Mouse (Mus musculus) CD4-positive naive resting alpha-beta T cell, adult 76 days (primary cell): ENCODE data around the gene Zswim3. TPM values are rescaled to one million over a fixed set of nuclear protein-coding genes. Genes with fewer than 3 reads are reported as not detected.

ENCODE experiments used
- total RNA-seq: library from RNA; stranded (reverse); gene quantifications from one replicate; pipeline ENCODE4 v1.2.4, GENCODE M21; 2023

Zswim3 gene
- total RNA-seq: 2.2 TPM

DNA sequence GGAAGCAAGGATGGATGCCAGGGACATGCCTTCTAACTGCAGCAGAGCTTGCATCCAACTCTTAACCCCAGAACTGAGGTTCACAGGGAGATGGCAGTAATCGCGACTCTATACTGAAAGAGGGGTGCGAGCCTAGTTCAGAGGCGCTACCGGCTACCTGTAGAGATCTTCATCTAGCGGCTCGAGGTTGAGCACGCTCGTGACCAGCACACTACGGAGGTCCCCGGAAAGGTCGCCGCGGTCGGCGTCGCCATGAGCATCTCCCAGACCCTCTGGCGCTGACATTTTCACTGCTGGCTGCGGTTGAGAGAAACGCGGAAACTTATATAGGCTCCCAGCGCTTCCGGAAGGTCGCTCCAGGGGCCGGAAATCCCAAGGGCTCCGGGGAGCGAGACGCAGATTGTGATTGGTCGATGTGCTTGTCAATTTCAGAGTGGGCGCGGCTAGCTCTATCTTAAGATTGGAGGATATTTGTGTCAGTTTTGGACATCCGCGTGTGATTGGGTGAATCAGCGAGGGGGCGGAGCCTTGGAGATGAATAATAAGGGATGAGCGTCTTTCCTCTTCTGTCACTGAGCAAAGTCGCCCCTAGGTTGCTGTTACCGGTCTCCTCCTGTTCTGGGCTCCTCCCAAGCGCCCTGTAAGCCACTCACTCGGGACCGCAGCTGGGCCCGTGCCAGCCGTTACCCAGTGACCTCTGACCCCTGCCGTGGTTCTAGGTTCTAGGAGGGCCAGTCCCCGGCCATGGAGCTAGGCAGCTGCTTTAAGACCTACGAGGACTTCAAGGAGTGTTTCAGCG lies at the start of gene Zswim3, which contains the start of gene Acot8:
Gene Zswim3 (plus strand): TSS at position 566 of the 799 bp plus-strand sequence.
Gene Acot8 (minus strand): TSS at position 350 of the 799 bp plus-strand sequence.

DNA sequence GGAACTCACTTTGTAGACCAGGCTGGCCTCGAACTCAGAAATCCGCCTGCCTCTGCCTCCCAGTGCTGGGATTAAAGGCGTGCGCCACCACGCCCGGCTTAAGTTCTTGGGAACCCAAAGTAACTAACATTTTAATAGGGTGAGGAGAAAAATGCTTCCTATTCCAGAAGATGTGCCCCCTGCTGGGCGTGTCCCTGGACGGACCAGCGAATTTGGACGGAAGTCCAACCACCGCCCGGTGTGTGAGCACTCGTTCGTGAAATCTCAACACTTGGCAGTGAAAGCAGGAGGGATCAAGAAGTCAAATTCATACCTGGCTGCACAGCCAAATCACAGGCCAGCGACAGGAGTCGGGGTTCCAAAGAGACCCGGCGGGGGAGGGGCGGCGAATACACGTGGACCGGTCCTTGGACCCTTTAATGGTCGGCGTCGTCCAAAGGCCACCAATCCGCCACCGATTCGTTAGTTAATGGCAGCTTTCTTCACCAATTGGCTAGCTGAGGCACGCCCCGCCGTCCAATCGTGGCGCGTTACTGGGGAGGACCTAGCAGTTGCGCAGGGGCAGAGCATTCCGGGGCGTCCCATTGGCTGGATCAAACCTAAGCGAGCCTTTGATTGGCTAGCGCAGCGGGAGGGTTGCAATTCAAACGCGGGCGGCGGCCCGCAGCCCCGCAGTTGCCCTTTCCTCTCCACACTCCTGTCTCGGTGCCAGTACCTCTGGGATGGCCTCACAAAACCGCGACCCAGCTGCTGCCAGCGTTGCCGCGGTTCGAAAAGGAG lies 35.5 kb upstream of the Zswim3 start, which contains the start of gene Ube2c:
Gene Ube2c (plus strand): TSS at position 641 of the 780 bp plus-strand sequence.

GRCm38 (mm10) chr2:164779481-164780086 lies 25.3 kb upstream of the Zswim3 start, which contains the start of gene Tnnc2:
Tnnc2 (minus strand) TSS chr2:164779967.

DNA sequence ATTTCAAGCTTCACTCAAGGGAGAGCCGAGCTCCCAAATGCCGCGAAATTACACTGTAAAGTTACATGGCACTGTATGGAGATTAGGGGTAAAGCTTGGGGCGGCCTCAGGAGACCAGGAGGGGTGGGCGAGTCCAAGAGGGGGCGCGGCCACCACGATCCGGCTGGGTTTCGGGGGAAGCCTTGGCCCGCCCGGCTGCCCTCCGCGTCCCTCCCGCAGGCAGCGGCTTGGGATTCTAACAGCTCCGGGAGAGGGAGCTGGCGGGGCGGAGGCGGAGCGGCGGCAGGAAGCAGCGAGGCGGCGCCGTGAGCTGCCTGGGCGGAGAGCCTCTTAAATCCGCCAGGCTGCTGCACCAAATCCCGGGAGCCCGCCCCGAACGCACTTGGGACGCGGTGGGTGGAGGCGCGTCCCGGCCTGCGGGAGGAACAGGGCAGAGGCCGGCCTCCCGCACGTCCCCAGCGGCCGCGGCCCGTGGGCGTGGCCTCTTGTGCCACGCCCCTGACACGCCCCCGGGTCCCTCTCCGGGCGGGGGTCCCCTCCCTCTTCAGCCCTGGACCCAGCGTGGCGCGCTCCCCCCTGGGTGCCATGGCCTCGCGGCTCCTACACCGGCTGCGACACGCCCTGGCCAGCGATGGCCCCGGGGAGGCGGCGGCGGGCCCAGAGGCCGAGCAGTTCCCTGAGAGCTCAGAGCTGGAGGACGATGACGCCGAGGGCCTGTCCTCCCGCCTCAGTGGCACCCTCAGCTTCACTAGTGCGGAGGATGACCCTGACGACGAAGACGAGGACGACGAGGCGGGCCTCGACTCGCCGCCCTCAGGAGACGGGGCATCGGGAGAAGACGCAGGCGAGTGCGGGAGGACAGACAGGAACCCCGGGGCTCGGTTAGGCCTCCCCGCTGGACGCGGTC lies 19.2 kb upstream of the Zswim3 start, which contains the start of gene Snx21:
Gene Snx21 (plus strand): TSS at position 343 of the 907 bp plus-strand sequence.

GRCm38 (mm10) chr2:164822636-164823165 lies 17.8 kb downstream of the Zswim3 start, which contains the start of gene Zswim1:
Zswim1 (plus strand) TSS chr2:164822686.

GRCm38 (mm10) chr2:164828437-164828836 lies 23.5 kb downstream of the Zswim3 start, which contains the start of gene Spata25:
Spata25 (minus strand) TSS chr2:164828537.

GRCm38 (mm10) chr2:164832748-164833301 lies 27.9 kb downstream of the Zswim3 start, which contains the start of gene Ctsa:
Ctsa (plus strand) TSS chr2:164832873.

GRCm38 (mm10) chr2:164833314-164833959 lies 28.5 kb downstream of the Zswim3 start, which contains the start of gene Neurl2:
Neurl2 (minus strand) TSS chr2:164833456.

GRCm38 (mm10) chr2:164857101-164857821 lies 52.4 kb downstream of the Zswim3 start, which contains the start of gene Pltp:
Pltp (minus strand) TSS chr2:164857711.

Other genes with a start within 250 kb of the Zswim3 start
- not detected for gene Wfdc2, start 242.7 kb upstream of the Zswim3 start, total RNA-seq
- gene Spint3, start 231.6 kb upstream of the Zswim3 start, total RNA-seq: not detected
- not detected for gene Wfdc6a, start 219.7 kb upstream of the Zswim3 start, total RNA-seq
- not detected for gene Eppin, start 211.5 kb upstream of the Zswim3 start, total RNA-seq
- not detected for gene Wfdc6b, start 191.6 kb upstream of the Zswim3 start, total RNA-seq
- not detected for gene Wfdc8, start 191.5 kb upstream of the Zswim3 start, total RNA-seq
- not detected for gene Wfdc16, start 166.3 kb upstream of the Zswim3 start, total RNA-seq
- gene Wfdc10, start 149.1 kb upstream of the Zswim3 start, total RNA-seq: not detected
- gene Wfdc9, start 148.5 kb upstream of the Zswim3 start, total RNA-seq: not detected
- not detected for gene Wfdc11, start 131.0 kb upstream of the Zswim3 start, total RNA-seq
- not detected for gene Wfdc13, start 120.0 kb upstream of the Zswim3 start, total RNA-seq
- gene Spint4, start 106.6 kb upstream of the Zswim3 start, total RNA-seq: not detected
- gene Spint5, start 89.8 kb upstream of the Zswim3 start, total RNA-seq: not detected
- gene Wfdc3, start 59.2 kb upstream of the Zswim3 start, total RNA-seq: not detected
- 49.4 TPM for gene Dnttip1, start 59.1 kb upstream of the Zswim3 start, total RNA-seq
- 2.8 TPM for gene Ube2c, start 35.2 kb upstream of the Zswim3 start, total RNA-seq
- gene Tnnc2, start 25.1 kb upstream of the Zswim3 start, total RNA-seq: 1.2 TPM
- gene Snx21, start 19.3 kb upstream of the Zswim3 start, total RNA-seq: 0.35 TPM
- 33.9 TPM for gene Acot8, start 216 bp upstream of the Zswim3 start, total RNA-seq
- gene Zswim1, start 17.6 kb downstream of the Zswim3 start, total RNA-seq: 10.8 TPM
- gene Spata25, start 23.4 kb downstream of the Zswim3 start, total RNA-seq: not detected
- 103 TPM for gene Ctsa, start 27.8 kb downstream of the Zswim3 start, total RNA-seq
- 0.59 TPM for gene Neurl2, start 28.4 kb downstream of the Zswim3 start, total RNA-seq
- gene Pltp, start 52.6 kb downstream of the Zswim3 start, total RNA-seq: 2.6 TPM
- 144 TPM for gene Pcif1, start 74.2 kb downstream of the Zswim3 start, total RNA-seq
- 53.7 TPM for gene Zfp335, start 106.7 kb downstream of the Zswim3 start, total RNA-seq
- 1.6 TPM for gene Mmp9, start 135.7 kb downstream of the Zswim3 start, total RNA-seq
- gene Slc12a5, start 155.7 kb downstream of the Zswim3 start, total RNA-seq: not detected
- 41.4 TPM for gene Ncoa5, start 229.8 kb downstream of the Zswim3 start, total RNA-seq